Mouse (Mus musculus) fat pad, adult 2 months (tissue): Measurements from ENCODE around the gene Repin1.

Experiments used
- DNase-seq: peaks from one replicate; pipeline ENCODE4 v3.0.0-alpha.2; 2011; ENCODE audit warnings: low read depth, low spot score; ENCODE audit errors: extremely low read depth

Gene Repin1

GRCm38 (mm10) chr6:48593158-48594042, at the start of gene Repin1, which contains the start of gene Gm44965:
TSS of gene Repin1 (plus strand) at chr6:48593883.
TSS of gene Gm44965 (plus strand) at chr6:48593941.
- no peak for DNase-seq

GRCm38 (mm10) chr6:48545251-48545650, 48.4 kb upstream of the Repin1 start:
- no peak for DNase-seq

- DNase-seq = no peak
Measured at GRCm38 (mm10) chr6:48546271-48546670, 47.4 kb upstream of the Repin1 start.

GRCm38 (mm10) chr6:48546858-48547257, 46.8 kb upstream of the Repin1 start:
- no peak for DNase-seq

GRCm38 (mm10) chr6:48548314-48548713, 45.4 kb upstream of the Repin1 start:
- no peak for DNase-seq

GRCm38 (mm10) chr6:48552918-48553317, 40.8 kb upstream of the Repin1 start:
- no peak for DNase-seq

- DNase-seq = no peak
Measured at GRCm38 (mm10) chr6:48553819-48554218, 39.9 kb upstream of the Repin1 start.

- DNase-seq = peak; percentile 45
Measured at GRCm38 (mm10) chr6:48554280-48555103, 39.2 kb upstream of the Repin1 start, which contains the start of gene Lrrc61. TSS of gene Lrrc61 (plus strand) at chr6:48554796.

- DNase-seq = no peak
Measured at GRCm38 (mm10) chr6:48555104-48555890, 38.4 kb upstream of the Repin1 start.

GRCm38 (mm10) chr6:48555956-48556355, 37.7 kb upstream of the Repin1 start:
- no peak for DNase-seq

- no peak for DNase-seq
Measured at GRCm38 (mm10) chr6:48565693-48566310, 27.9 kb upstream of the Repin1 start.

- no peak for DNase-seq
Measured at GRCm38 (mm10) chr6:48566312-48566711, 27.4 kb upstream of the Repin1 start.

GRCm38 (mm10) chr6:48568036-48568984, 25.4 kb upstream of the Repin1 start:
- DNase-seq = no peak

- no peak for DNase-seq
Measured at GRCm38 (mm10) chr6:48569065-48569807, 24.4 kb upstream of the Repin1 start.

GRCm38 (mm10) chr6:48572014-48572413, 21.7 kb upstream of the Repin1 start:
- DNase-seq = no peak

- DNase-seq = no peak
Measured at GRCm38 (mm10) chr6:48572572-48573061, 21.1 kb upstream of the Repin1 start, which contains the start of gene Rarres2. TSS of gene Rarres2 (minus strand) at chr6:48572789.

- no peak for DNase-seq
Measured at GRCm38 (mm10) chr6:48573280-48573679, 20.4 kb upstream of the Repin1 start.

GRCm38 (mm10) chr6:48573981-48574380, 19.7 kb upstream of the Repin1 start:
- no peak for DNase-seq
